Mouse (Mus musculus) neural tube, embryonic 12.5 days (tissue): ENCODE results near the gene Cox8b. TPM values are rescaled to one million over a fixed set of nuclear protein-coding genes. Genes with fewer than 3 reads are reported as not detected.
A peak's percentile ranks its signal among the peaks of the same experiment; 100 is the strongest.

Experiments used
- ATAC-seq: fragments of 200-750 bp; cut with Nextera tagmentation; 2 replicates; pipeline ENCODE4 v1.8.0; 2017; ENCODE audit warnings: low read depth, mild to moderate bottlenecking, moderate TSS enrichment, moderate library complexity; ENCODE audit not compliant: low FRiP score
- H3K27ac ChIP-seq: fragments of 300-500 bp; sonication (generic); 2 replicates; pipeline ENCODE4 v1.5.1; 2016
- H3K27me3 ChIP-seq: fragments of 300-500 bp; sonication (generic); replicated peaks from 2 replicates; pipeline ENCODE4 v1.6.1; 2016; ENCODE audit warnings: mild to moderate bottlenecking
- H3K36me3 ChIP-seq: fragments of 300-500 bp; sonication (generic); 2 replicates; pipeline ENCODE4 v1.6.1; 2016; ENCODE audit warnings: mild to moderate bottlenecking
- H3K4me1 ChIP-seq: fragments of 300-500 bp; sonication (generic); 2 replicates; pipeline ENCODE4 v1.6.1; 2016
- H3K4me2 ChIP-seq: fragments of 300-500 bp; sonication (generic); replicated peaks from 2 replicates; pipeline ENCODE4 v1.6.1; 2016; ENCODE audit warnings: mild to moderate bottlenecking
- H3K4me3 ChIP-seq: fragments of 300-500 bp; sonication (generic); 2 replicates; pipeline ENCODE4 v1.5.1; 2016
- H3K9ac ChIP-seq: fragments of 300-500 bp; sonication (generic); 2 replicates; pipeline ENCODE4 v1.6.1; 2016; ENCODE audit warnings: mild to moderate bottlenecking
- H3K9me3 ChIP-seq: fragments of 300-500 bp; sonication (generic); 2 replicates; pipeline ENCODE4 v1.6.1; 2016; ENCODE audit warnings: mild to moderate bottlenecking
- WGBS: fragments of 180-500 bp; shearing (Covaris S2); methylation state at CpG from one replicate; pipeline ENCODE4 v1.1.7; 2016; 5-methylcytosine and 5-hydroxymethylcytosine counted together
- polyA plus RNA-seq: library from polyadenylated mRNA; unstranded; fragments of >200 nt; fragmentation: Nextera tagmentation; extraction: Ambion mirVana; gene quantifications from 2 replicates; pipeline ENCODE4 v1.2.1, GENCODE M21; 2016

The Cox8b gene
- polyA plus RNA-seq, 1 experiment from 2014 or later = 2.2 TPM

DNA sequence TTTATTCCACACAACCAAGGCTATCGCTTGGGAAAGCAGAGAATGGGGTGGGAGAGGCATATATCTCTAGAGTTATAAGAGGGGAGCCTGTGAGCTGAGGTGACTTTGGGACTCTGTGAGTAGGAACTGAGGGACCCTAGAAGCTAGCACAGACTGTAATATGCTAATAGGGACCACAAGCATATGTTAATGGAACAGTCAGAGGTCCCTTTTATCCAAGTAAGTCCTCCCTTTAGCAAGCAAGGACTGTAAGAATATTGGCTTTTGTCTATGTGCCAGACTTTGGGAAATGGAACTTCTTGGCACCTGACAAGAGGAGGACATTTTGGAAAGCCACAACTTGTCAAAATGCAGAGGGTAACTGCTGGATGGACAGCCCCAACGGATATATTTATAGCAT, 38.6 kb upstream of the Cox8b start:
- no peak for ATAC-seq
- no peak overlapping the region for H3K27ac ChIP-seq
- no peak overlapping the region for H3K9ac ChIP-seq
- peaks cover 12% of the 10 kb centered on the region; the same call in 1 of the 2 replicates for H3K4me1 ChIP-seq
- no peak overlapping the region for H3K4me2 ChIP-seq
- 19% methylated on average over 2 of the region's 2 CpGs for WGBS
- no peaks in the 10 kb centered on the region for H3K27me3 ChIP-seq
- H3K36me3 ChIP-seq = no peaks in the 10 kb centered on the region
- H3K9me3 ChIP-seq = no peaks in the 10 kb centered on the region
- H3K4me3 ChIP-seq = no peak overlapping the region

DNA sequence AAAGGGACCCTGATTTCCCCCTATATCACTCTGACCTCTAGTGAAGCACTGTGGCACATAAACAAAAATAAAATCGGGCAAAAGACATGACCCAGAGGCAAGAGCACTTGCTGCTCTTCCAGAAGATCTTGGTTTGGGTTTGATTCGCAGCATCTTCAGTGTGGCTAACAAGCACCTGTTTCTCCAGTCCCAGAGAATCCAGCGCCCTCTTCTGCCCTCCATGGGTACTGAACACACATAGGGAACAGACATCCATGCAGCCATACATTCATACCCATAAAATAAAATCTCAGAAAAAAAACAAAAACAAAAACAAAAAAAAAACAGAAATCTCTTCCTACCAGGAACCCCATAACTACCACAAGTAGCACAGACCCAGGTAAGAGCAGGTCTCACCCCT, 38.2 kb upstream of the Cox8b start:
- Histone ChIP-seq H3K4me3 (no peak overlapping the region), H3K27me3 (no peaks in the 10 kb centered on the region), H3K9ac (no peak overlapping the region), H3K4me1 (peaks cover 12% of the 10 kb centered on the region; the same call in 1 of the 2 replicates), H3K36me3 (no peaks in the 10 kb centered on the region), H3K9me3 (no peaks in the 10 kb centered on the region), H3K4me2 (no peak overlapping the region), H3K27ac (no peak overlapping the region)
- 47% methylated on average over 3 of the region's 3 CpGs for WGBS
- no peak for ATAC-seq

DNA sequence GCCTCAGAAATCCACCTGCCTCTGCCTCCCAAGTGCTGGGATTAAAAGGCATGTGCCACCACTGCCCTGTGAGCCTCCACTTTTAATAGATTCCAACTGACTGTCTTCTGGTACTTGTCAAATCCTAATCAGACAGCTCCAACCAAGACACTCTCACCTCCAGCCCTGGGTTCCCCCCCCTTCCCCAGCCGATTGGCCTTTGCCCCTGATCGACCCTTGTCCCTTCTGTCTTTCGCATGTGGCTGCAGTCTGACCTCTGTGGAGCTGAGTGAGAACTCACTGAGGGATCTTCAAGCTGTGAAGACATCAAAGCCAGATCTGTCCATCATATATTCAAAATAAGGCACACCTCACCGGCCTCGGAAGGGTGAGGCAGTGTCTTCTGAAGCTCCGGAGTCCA, 26.9 kb upstream of the Cox8b start:
- Histone ChIP-seq H3K4me1 (peaks cover 10% of the 10 kb centered on the region), H3K9ac (no peak overlapping the region), H3K9me3 (no peaks in the 10 kb centered on the region), H3K4me2 (no peak overlapping the region), H3K27me3 (peaks cover 36% of the 10 kb centered on the region), H3K27ac (no peak overlapping the region), H3K4me3 (no peak overlapping the region), H3K36me3 (no peaks in the 10 kb centered on the region)
- WGBS = 91% methylated on average over 6 of the region's 6 CpGs
- no peak for ATAC-seq

DNA sequence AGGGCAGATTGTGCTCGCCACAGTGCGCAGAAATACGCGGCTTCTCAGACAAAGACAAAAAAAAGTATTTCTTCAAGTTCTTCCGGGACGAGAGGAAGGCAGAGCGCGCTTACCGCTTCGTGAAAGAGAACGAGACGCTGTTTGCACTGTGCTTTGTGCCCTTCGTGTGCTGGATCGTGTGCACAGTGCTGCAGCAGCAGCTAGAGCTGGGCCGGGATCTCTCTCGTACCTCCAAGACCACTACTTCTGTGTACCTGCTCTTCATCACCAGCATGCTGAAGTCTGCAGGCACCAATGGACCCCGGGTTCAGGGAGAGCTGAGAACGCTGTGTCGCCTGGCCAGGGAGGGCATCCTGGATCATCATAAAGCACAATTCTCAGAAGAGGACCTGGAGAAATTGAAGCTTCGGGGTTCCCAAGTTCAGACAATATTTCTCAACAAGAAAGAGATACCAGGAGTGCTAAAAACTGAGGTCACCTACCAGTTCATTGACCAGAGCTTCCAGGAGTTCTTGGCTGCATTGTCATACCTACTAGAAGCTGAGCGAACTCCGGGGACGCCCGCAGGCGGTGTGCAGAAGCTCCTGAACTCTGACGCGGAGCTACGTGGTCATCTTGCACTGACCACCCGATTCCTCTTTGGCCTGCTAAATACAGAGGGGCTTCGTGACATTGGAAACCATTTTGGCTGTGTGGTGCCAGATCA, 23.0 kb upstream of the Cox8b start:
- Histone ChIP-seq H3K4me1 (peaks cover 14% of the 10 kb centered on the region), H3K4me2 (peak overlapping the region; percentile 82), H3K27me3 (peaks cover 70% of the 10 kb centered on the region), H3K27ac (no peak overlapping the region), H3K9me3 (no peaks in the 10 kb centered on the region), H3K36me3 (no peaks in the 10 kb centered on the region), H3K4me3 (peak overlapping the region; percentile 32), H3K9ac (no peak overlapping the region)
- WGBS = 23% methylated on average over 30 of the region's 30 CpGs
- no peak for ATAC-seq

DNA sequence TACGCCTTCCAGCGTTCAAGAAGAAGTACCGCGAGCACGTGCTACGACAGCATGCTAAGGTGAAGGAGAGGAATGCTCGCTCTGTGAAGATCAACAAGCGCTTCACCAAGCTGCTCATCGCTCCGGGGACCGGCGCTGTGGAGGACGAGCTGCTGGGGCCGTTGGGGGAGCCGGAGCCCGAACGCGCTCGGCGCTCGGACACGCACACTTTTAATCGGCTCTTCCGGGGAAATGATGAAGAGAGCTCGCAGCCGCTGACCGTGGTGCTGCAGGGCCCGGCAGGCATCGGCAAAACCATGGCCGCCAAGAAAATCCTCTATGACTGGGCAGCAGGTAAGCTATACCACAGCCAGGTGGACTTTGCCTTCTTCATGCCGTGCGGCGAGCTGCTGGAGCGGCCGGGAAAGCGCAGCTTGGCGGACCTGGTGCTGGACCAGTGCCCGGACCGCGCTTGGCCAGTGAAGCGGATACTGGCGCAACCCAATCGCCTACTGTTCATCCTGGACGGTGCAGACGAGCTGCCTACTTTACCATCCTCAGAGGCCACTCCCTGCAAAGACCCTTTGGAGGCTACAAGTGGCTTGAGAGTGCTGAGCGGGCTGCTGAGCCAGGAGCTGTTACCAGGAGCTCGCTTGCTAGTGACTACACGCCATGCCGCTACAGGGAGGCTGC, 22.3 kb upstream of the Cox8b start:
- H3K4me3 ChIP-seq = peak overlapping the region; percentile 32
- H3K27ac ChIP-seq = no peak overlapping the region
- under 1% methylated on average over 49 of the region's 49 CpGs for WGBS
- no peaks in the 10 kb centered on the region for H3K9me3 ChIP-seq
- no peak overlapping the region for H3K9ac ChIP-seq
- H3K27me3 ChIP-seq = peaks cover 70% of the 10 kb centered on the region
- peaks cover 14% of the 10 kb centered on the region for H3K4me1 ChIP-seq
- ATAC-seq = peak; percentile 41; the same call in 1 of the 2 replicates
- H3K36me3 ChIP-seq = no peaks in the 10 kb centered on the region
- peak overlapping the region; percentile 82 for H3K4me2 ChIP-seq

DNA sequence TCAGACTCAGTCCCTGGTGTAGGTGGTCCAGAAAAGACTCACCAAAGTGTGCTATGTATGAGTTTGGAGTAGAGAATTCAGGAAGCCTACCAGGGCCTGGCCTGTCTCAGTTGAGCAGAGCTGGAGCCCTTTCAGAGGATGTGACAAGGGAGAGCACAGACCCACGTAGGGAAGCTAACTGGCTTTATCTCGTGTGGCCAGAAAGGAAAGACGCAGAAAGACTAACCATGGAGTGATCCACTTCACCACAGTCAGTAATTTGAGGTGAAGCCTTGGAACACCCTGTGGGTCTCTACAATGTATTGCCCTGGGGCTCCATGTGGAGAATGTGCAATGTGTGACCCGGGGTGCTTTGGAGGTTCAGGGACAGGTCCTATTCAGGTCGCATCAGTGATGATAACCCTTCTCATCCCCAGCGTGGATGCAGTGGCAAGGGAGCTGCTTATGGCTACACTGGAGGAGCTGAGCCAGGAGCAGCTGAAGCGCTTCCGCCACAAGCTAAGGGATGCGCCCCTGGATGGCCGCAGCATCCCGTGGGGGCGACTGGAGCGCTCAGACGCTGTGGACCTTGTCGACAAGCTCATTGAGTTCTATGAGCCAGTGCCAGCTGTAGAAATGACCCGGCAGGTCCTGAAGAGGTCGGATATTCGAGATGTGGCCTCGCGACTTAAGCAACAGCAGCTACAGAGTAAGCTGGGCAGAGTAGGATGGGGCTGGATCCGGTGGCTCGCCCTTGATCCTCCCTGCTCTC, 21.2 kb upstream of the Cox8b start:
- no peaks in the 10 kb centered on the region for H3K9me3 ChIP-seq
- H3K36me3 ChIP-seq = no peaks in the 10 kb centered on the region
- H3K27ac ChIP-seq = no peak overlapping the region
- peaks cover 14% of the 10 kb centered on the region for H3K4me1 ChIP-seq
- H3K4me3 ChIP-seq = no peak overlapping the region
- ATAC-seq = no peak
- H3K27me3 ChIP-seq = peaks cover 70% of the 10 kb centered on the region
- H3K4me2 ChIP-seq = no peak overlapping the region
- WGBS = 27% methylated on average over 22 of the region's 22 CpGs
- no peak overlapping the region for H3K9ac ChIP-seq

DNA sequence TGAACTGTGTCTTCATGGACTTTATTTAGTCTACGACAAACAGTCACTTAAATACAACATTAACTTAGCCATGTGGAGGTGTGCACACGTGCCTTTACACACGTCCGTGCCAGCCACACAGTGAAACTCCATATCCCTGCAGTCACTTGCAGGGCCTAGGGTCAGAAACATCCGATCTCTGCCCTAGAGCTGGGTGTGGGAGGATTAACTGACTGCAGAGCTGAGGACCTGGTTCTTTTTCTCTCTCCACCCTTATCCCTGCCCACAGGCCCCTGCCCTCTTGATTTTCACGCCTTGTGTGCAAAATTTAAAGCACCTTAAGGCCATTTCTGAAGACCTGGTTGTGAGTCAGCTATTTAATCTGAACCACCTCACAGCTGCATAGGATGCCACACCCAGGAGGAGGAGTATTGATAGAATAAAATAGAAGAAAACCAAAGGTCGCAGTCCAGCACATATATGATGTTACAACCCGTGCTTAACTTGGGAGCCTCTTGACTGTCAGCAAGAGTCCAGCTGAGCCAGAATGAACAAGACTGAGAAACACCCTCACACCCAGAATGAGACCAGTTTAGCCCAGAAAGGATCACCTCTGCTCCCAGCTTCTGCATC, 20.3 kb upstream of the Cox8b start, which contains the start of gene Nlrp6:
Gene Nlrp6, plus strand, starts transcription at position 485 of the 612 bp plus-strand sequence.
- no peaks in the 10 kb centered on the region for H3K36me3 ChIP-seq
- H3K4me2 ChIP-seq = no peak within 1 kb of the TSS
- H3K27me3 ChIP-seq = peaks cover 65% of the 10 kb centered on the region
- H3K4me1 ChIP-seq = peaks cover 14% of the 10 kb centered on the region
- no peak within 1 kb of the TSS for H3K4me3 ChIP-seq
- H3K9ac ChIP-seq = no peak within 1 kb of the TSS
- 81% methylated on average over 8 of the region's 8 CpGs for WGBS
- no peaks in the 10 kb centered on the region for H3K9me3 ChIP-seq
- no peak for ATAC-seq
- no peak within 1 kb of the TSS for H3K27ac ChIP-seq

DNA sequence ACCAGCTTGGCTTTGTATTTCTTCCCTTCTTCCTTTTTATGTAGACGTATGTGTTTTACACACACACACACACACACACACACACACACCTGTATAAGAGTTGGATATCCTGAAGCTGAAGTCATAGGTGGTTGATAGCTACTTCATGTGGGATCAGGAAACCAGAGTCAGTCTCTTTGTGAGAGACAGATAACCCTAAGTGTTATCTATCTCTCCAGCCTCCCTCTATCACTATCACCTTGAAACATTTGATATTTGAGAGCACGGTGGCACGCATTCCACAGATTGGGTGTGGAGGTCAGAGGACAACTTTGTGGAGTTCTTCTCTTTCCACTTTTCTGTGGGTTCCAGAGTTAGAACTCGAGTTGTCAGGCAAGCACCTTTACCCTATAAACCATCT, 19.7 kb upstream of the Cox8b start:
- Histone ChIP-seq H3K4me2 (no peak overlapping the region), H3K9ac (no peak overlapping the region), H3K4me3 (no peak overlapping the region), H3K27me3 (peaks cover 60% of the 10 kb centered on the region), H3K9me3 (no peaks in the 10 kb centered on the region), H3K27ac (no peak overlapping the region), H3K36me3 (no peaks in the 10 kb centered on the region), H3K4me1 (peaks cover 14% of the 10 kb centered on the region)
- no peak for ATAC-seq
- WGBS = 77% methylated on average over 4 of the region's 4 CpGs

DNA sequence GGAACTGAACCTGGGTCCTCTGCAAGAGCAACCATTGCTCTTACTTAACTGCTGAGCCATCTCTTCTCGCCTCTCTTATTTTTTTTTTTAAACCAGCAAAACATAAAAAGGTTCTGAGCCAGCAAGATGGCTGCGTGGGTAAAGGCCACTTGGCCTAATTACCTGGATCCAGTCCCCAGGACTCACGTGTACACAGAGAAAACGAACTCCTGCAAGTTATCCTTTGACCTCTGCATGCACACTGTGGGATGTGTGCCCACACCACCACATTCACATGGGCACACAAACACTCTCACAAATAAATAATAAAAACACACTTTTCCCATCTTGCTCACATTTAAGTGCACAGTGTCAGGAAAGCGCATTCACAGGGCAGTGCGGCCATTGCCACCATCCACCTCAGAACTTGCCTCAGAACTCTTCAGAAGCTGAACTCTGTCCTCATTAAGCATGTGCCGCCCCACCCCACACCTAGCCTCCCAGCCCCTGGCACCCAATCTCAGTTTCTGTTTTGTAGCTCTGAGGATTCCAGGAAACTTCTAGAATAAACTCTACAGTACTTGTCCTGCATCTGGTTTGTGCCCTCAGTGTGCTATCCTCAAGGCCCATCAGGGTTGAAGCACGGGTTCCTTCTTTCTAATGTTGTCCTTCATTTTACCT, 13.9 kb upstream of the Cox8b start:
- H3K4me2 ChIP-seq = no peak overlapping the region
- no peak overlapping the region for H3K4me3 ChIP-seq
- 90% methylated on average over 8 of the region's 8 CpGs for WGBS
- no peaks in the 10 kb centered on the region for H3K9me3 ChIP-seq
- H3K9ac ChIP-seq = no peak overlapping the region
- H3K27me3 ChIP-seq = peaks cover 3% of the 10 kb centered on the region; the same call in 1 of the 2 replicates
- ATAC-seq = no peak
- H3K36me3 ChIP-seq = no peaks in the 10 kb centered on the region
- no peak overlapping the region for H3K27ac ChIP-seq
- no peaks in the 10 kb centered on the region for H3K4me1 ChIP-seq

DNA sequence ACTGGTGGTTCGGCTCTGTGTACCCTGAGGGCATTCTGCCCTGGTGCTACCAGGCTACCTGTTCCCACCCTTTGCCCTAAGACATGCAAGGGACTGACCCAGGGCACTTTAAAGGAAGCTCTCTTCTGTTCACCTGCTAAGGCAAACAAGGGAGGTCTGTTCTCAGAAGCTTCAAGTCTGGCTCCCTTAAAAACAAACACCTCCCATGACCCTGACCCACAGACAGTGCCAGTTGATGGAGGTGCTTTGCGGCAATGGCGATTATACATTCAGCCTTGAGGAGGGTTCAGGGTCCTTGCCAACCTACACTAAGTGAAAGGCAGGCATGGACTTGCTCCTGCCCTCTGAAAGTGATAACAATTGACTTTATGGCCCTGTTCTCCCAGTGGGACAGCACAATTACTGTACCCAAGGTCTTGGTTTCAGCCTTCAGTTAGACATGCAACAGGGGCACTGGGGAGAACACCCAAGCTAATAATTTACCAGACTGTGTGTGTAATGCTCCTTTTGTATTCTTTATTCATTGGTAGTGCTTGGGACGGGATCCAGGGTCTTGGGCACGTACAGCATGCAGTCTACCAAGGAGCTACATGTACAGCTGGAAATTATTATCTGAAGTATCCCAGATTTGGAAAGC, 12.7 kb upstream of the Cox8b start:
- Histone ChIP-seq H3K4me1 (peaks cover 4% of the 10 kb centered on the region; the same call in 1 of the 2 replicates), H3K4me3 (no peak overlapping the region), H3K9ac (no peak overlapping the region), H3K27me3 (no peaks in the 10 kb centered on the region), H3K4me2 (no peak overlapping the region), H3K27ac (no peak overlapping the region), H3K36me3 (no peaks in the 10 kb centered on the region), H3K9me3 (no peaks in the 10 kb centered on the region)
- ATAC-seq = no peak
- 55% methylated on average over 5 of the region's 5 CpGs for WGBS

DNA sequence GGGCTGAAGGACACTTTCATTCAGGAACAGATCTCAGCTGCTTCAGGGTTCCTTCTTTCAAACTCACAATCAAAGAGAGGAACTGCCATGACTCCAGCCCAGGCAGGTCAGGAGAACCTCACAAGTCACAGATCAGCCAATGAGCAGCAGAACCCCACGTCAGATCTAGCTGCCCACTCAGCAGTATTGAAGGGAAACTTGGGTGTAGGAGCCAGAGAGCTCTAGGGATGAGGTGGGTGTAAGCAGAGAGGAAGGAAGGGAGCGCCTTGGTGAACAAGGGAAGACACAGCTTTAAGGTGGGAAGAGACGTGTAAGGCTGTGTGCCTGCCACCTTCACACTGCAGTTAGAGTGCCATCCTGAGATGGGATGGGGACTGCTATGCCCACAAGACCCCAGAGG, 12.0 kb upstream of the Cox8b start:
- Histone ChIP-seq H3K9ac (no peak overlapping the region), H3K36me3 (no peaks in the 10 kb centered on the region), H3K4me3 (no peak overlapping the region), H3K4me1 (peaks cover 4% of the 10 kb centered on the region; the same call in 1 of the 2 replicates), H3K4me2 (no peak overlapping the region), H3K27me3 (no peaks in the 10 kb centered on the region), H3K27ac (no peak overlapping the region), H3K9me3 (no peaks in the 10 kb centered on the region)
- ATAC-seq = no peak
- 64% methylated on average over 3 of the region's 3 CpGs for WGBS
